ENCODE assay signal across 22 mouse cellular contexts in genomic region chr2:65893241-65893640, GRCm38 (mm10). TPM values are rescaled to one million over a fixed set of nuclear protein-coding genes. Genes with fewer than 3 reads are reported as not detected.
DNase-seq lines count a peak whose midpoint lies in the region; ATAC-seq and TF ChIP-seq lines count a peak whose summit lies in the region.
"Had no signal": no experiment of that assay in that cellular context is flagged by ENCODE, and none has a peak within 500 bp of the region (broad histone marks: within the 10 kb centered on the region; RNA-seq: fewer than 3 reads in every experiment).

No protein-coding gene starts in this region.

- no peak for TF ChIP-seq CTCF in liver, postnatal 0 days (IDR thresholded peaks at IDR 0.05; ENCODE audit: low read depth)

- peak overlapping the region; percentile 27 for H3K4me3 ChIP-seq in erythroblast, embryonic 14.5 days (replicated peaks)
- H3K4me3 ChIP-seq in liver, postnatal 0 days (ENCODE audit: low read depth, low read length): no peak overlapping the region
- H3K4me3 ChIP-seq in liver, embryonic 15.5 days (replicated peaks): no peak overlapping the region
- H3K4me3 ChIP-seq: embryonic facial prominence, embryonic 10.5 days; forebrain, embryonic 12.5 days; heart, embryonic 10.5 days; heart, embryonic 15.5 days; hindbrain, embryonic 15.5 days had no signal

- TF ChIP-seq EP300 in liver, postnatal 0 days (IDR thresholded peaks at IDR 0.05; ENCODE audit: low read depth): no peak

- H3K9ac ChIP-seq in liver, postnatal 0 days (replicated peaks): no peak overlapping the region
- H3K9ac ChIP-seq in liver, embryonic 15.5 days: no peak overlapping the region
- H3K9ac ChIP-seq: forebrain, embryonic 12.5 days; heart, embryonic 15.5 days; hindbrain, embryonic 15.5 days had no signal

- intact Hi-C loops in left cerebral cortex, postnatal 36 days (cut with DNase I): no loop called here

- H3K27ac ChIP-seq in liver, postnatal 0 days (ENCODE audit: low read depth): no peak overlapping the region
- peak overlapping the region; percentile 21 for H3K27ac ChIP-seq in liver, embryonic 15.5 days (replicated peaks)
- H3K27ac ChIP-seq: embryonic facial prominence, embryonic 10.5 days; forebrain, embryonic 12.5 days; heart, embryonic 10.5 days; heart, embryonic 15.5 days; hindbrain, embryonic 15.5 days had no signal

- H3K36me3 ChIP-seq in erythroblast, embryonic 14.5 days (ENCODE audit: control insufficient read depth): no peaks in the 10 kb centered on the region
- no peaks in the 10 kb centered on the region for H3K36me3 ChIP-seq in liver, postnatal 0 days (replicated peaks; ENCODE audit: insufficient read depth, low read length)
- H3K36me3 ChIP-seq in liver, embryonic 15.5 days (replicated peaks): no peaks in the 10 kb centered on the region
- H3K36me3 ChIP-seq: embryonic facial prominence, embryonic 10.5 days; forebrain, embryonic 12.5 days; G1E; heart, embryonic 10.5 days; heart, embryonic 15.5 days; hindbrain, embryonic 15.5 days had no signal

- no peak for ATAC-seq in erythroblast, adult 5-6 weeks (replicated peaks; ENCODE audit: low FRiP score, poor library complexity, severe bottlenecking)
- no peak for ATAC-seq in liver, postnatal 0 days
- peak; percentile 65 for ATAC-seq in liver, embryonic 15.5 days (ENCODE audit: insufficient read depth)
- ATAC-seq: CD4-positive, CD25-positive, alpha-beta regulatory T cell, adult 4 months; intestine, postnatal 0 days had no signal

- H3K4me2 ChIP-seq in liver, postnatal 0 days (ENCODE audit: low read depth, low read length): no peak overlapping the region
- peak overlapping the region; percentile 39 for H3K4me2 ChIP-seq in liver, embryonic 15.5 days
- H3K4me2 ChIP-seq: forebrain, embryonic 12.5 days; heart, embryonic 15.5 days; hindbrain, embryonic 15.5 days had no signal

- DNase-seq in liver: peak; percentile 63
- DNase-seq in liver, postnatal 0 days: no peak
- no peak for DNase-seq in left cerebral cortex, postnatal 36 days (ENCODE audit: low spot score in 2 of 2)
- DNase-seq in cerebellum, adult 11 months: no peak
- DNase-seq: adrenal gland, adult 8-10 months; B cell, adult 2 months; cerebellum, adult 2 months; cerebellum, postnatal 10 days; gastrocnemius, postnatal 36 days; heart, adult 18-20 months; heart, postnatal 14 days had no signal

- no peaks in the 10 kb centered on the region for H3K27me3 ChIP-seq in erythroblast, embryonic 14.5 days (ENCODE audit: control insufficient read depth)
- no peaks in the 10 kb centered on the region for H3K27me3 ChIP-seq in liver, postnatal 0 days (ENCODE audit: insufficient read depth, low read length)
- no peaks in the 10 kb centered on the region; the same call in 1 of the 2 replicates for H3K27me3 ChIP-seq in liver, embryonic 15.5 days
- H3K27me3 ChIP-seq: forebrain, embryonic 12.5 days; heart, embryonic 15.5 days; hindbrain, embryonic 15.5 days had no signal

- peaks cover 34% of the 10 kb centered on the region for H3K4me1 ChIP-seq in erythroblast, embryonic 14.5 days (ENCODE audit: control insufficient read depth)
- no peaks in the 10 kb centered on the region for H3K4me1 ChIP-seq in liver, postnatal 0 days (ENCODE audit: insufficient read depth)
- peaks cover 24% of the 10 kb centered on the region for H3K4me1 ChIP-seq in liver, embryonic 15.5 days (replicated peaks)
- H3K4me1 ChIP-seq: embryonic facial prominence, embryonic 10.5 days had no signal

- H3K9me3 ChIP-seq in erythroblast, embryonic 14.5 days (ENCODE audit: control insufficient read depth, low read length): no peaks in the 10 kb centered on the region
- H3K9me3 ChIP-seq in liver, postnatal 0 days (ENCODE audit: low read length): no peaks in the 10 kb centered on the region
- no peaks in the 10 kb centered on the region for H3K9me3 ChIP-seq in liver, embryonic 15.5 days (replicated peaks)
- H3K9me3 ChIP-seq: embryonic facial prominence, embryonic 10.5 days; forebrain, embryonic 12.5 days; heart, embryonic 10.5 days; heart, embryonic 15.5 days; hindbrain, embryonic 15.5 days had no signal

- 53% methylated on average over 8 of the region's 8 CpGs for WGBS in liver, postnatal 0 days (ENCODE audit: insufficient replicate concordance)
- 25% methylated on average over 8 of the region's 8 CpGs for WGBS in liver, embryonic 15.5 days (ENCODE audit: insufficient replicate concordance)

RNA-seq across cellular contexts. Expression of gene Csrnp3, which starts 47.7 kb away (rescaled TPM):
- polyA plus RNA-seq in erythroblast, embryonic 14.5 days (2012): 0.01 TPM in 1 of 2 replicates, not detected in the other
- not detected in 2 replicates for total RNA-seq in erythroblast, adult 5-6 weeks (2015; ENCODE audit: low replicate concordance)
- total RNA-seq in erythroblast, adult 5-6 weeks (2017; ENCODE audit: low replicate concordance): 0.14 TPM in 1 of 2 replicates, not detected in the other
- polyA plus RNA-seq in liver, postnatal 0 days (2015; fragmentation: Nextera tagmentation; extraction: Ambion mirVana): not detected in 2 replicates
- 0.05 and 0.14 TPM in 2 replicates for polyA plus RNA-seq in liver, embryonic 15.5 days (2015; fragmentation: Nextera tagmentation; extraction: Ambion mirVana)
- 10 to 100 TPM; 89.4 to 92.6 TPM for total RNA-seq in left cerebral cortex, postnatal 36 days (2021)
- polyA plus RNA-seq: CD4-positive, CD25-positive, alpha-beta regulatory T cell, adult 4 months; G1E had no signal
